In the genomic region with DNA sequence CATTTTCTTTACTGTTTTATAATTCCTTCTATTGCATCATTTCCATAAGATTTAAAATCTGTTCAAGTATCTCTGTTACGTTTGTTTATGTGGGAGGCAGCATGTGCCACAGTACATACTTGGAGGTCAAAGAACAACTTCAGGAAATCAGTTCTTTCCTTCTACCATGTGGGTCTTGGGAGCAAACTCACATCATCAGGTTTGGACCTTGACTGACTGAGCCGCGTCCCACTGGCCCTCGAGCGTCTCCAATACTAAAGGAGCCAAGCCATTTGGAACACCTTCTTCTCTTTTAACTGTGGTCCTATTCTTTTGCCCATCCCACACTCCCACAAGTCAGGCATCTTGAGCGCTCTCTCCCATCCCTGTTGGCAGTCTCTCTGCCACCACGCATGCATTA, we compare ENCODE assay signal across 28 mouse cellular contexts.
"Had no signal": no experiment of that assay in that cellular context is flagged by ENCODE, and none has a peak within 500 bp of the region (broad histone marks: within the 10 kb centered on the region; RNA-seq: fewer than 3 reads in every experiment).

No protein-coding gene starts in this region.

- H3K9me3 ChIP-seq: embryonic facial prominence, embryonic 10.5 days; embryonic facial prominence, embryonic 12.5 days; embryonic facial prominence, embryonic 13.5 days; embryonic facial prominence, embryonic 15.5 days; forebrain, embryonic 10.5 days; forebrain, embryonic 12.5 days; forebrain, embryonic 13.5 days; forebrain, embryonic 15.5 days had no signal

- H3K4me3 ChIP-seq: embryonic facial prominence, embryonic 10.5 days; embryonic facial prominence, embryonic 12.5 days; embryonic facial prominence, embryonic 13.5 days; embryonic facial prominence, embryonic 15.5 days; erythroblast, embryonic 14.5 days; forebrain, embryonic 10.5 days; forebrain, embryonic 12.5 days; forebrain, embryonic 13.5 days; forebrain, embryonic 15.5 days; gastrocnemius, adult 2 months had no signal

- H3K4me1 ChIP-seq: embryonic facial prominence, embryonic 10.5 days; embryonic facial prominence, embryonic 12.5 days; embryonic facial prominence, embryonic 13.5 days; embryonic facial prominence, embryonic 15.5 days; forebrain, embryonic 12.5 days; forebrain, embryonic 13.5 days; forebrain, embryonic 15.5 days had no signal

- H3K36me3 ChIP-seq: embryonic facial prominence, embryonic 10.5 days; embryonic facial prominence, embryonic 12.5 days; embryonic facial prominence, embryonic 13.5 days; embryonic facial prominence, embryonic 15.5 days; forebrain, embryonic 10.5 days; forebrain, embryonic 12.5 days; forebrain, embryonic 15.5 days had no signal

- H3K9ac ChIP-seq: embryonic facial prominence, embryonic 12.5 days; embryonic facial prominence, embryonic 13.5 days; embryonic facial prominence, embryonic 15.5 days; forebrain, embryonic 12.5 days; forebrain, embryonic 13.5 days; forebrain, embryonic 15.5 days; forebrain, postnatal 0 days had no signal

- DNase-seq: cerebellum, adult 18-20 months; cerebellum, adult 2 months; cerebellum, adult 8-10 months; cerebellum, adult 9-10 months; cerebellum, adult 9-11 months; cerebellum, postnatal 10 days; cerebellum, postnatal 14 days; cerebellum, postnatal 25 days; cerebellum, postnatal 36 days; embryo, embryonic 11 days; forebrain, postnatal 0 days; gastrocnemius, adult 2 months; gastrocnemius, postnatal 10 days; gastrocnemius, postnatal 14 days; gastrocnemius, postnatal 25 days; gastrocnemius, postnatal 36 days; heart, adult 18-20 months had no signal

- ATAC-seq: forebrain, embryonic 13.5 days; forebrain, embryonic 14.5 days; forebrain, embryonic 15.5 days; forebrain, embryonic 16.5 days; forebrain, postnatal 0 days had no signal

- H3K27me3 ChIP-seq: embryonic facial prominence, embryonic 12.5 days; embryonic facial prominence, embryonic 13.5 days; embryonic facial prominence, embryonic 15.5 days; forebrain, embryonic 12.5 days; forebrain, embryonic 13.5 days; forebrain, embryonic 15.5 days had no signal

- H3K4me2 ChIP-seq: embryonic facial prominence, embryonic 12.5 days; embryonic facial prominence, embryonic 13.5 days; embryonic facial prominence, embryonic 15.5 days; forebrain, embryonic 12.5 days; forebrain, embryonic 13.5 days; forebrain, embryonic 15.5 days had no signal

- H3K27ac ChIP-seq: embryonic facial prominence, embryonic 10.5 days; embryonic facial prominence, embryonic 12.5 days; embryonic facial prominence, embryonic 13.5 days; embryonic facial prominence, embryonic 15.5 days; forebrain, embryonic 10.5 days; forebrain, embryonic 12.5 days; forebrain, embryonic 13.5 days; forebrain, embryonic 15.5 days; gastrocnemius, adult 2 months had no signal
